Mouse (Mus musculus) embryonic stem cell, embryonic (primary cell): ENCODE measurements around the gene Kctd10.

Experiments
- CTCF ChIA-PET, 4 experiments: fragments of 300-600 bp in 2 of 4; fragments of 350-600 bp in 2 of 4; sonication (Branson Sonifier 250); formaldehyde crosslinking; loops; one replicate each; lab custom pipeline; 2022; ENCODE audit warnings: inconsistent platforms in 2 of 4; lab: Charles Lee
- POLR2A ChIA-PET, 4 experiments: fragments of 300-600 bp in 2 of 4; fragments of 350-600 bp in 2 of 4; sonication (Branson Sonifier 250); formaldehyde crosslinking; loops; one replicate each; lab custom pipeline; 2022; ENCODE audit warnings: antibody characterized with exemption in 4 of 4, inconsistent platforms in 1 of 4; lab: Charles Lee

Gene Kctd10

DNA sequence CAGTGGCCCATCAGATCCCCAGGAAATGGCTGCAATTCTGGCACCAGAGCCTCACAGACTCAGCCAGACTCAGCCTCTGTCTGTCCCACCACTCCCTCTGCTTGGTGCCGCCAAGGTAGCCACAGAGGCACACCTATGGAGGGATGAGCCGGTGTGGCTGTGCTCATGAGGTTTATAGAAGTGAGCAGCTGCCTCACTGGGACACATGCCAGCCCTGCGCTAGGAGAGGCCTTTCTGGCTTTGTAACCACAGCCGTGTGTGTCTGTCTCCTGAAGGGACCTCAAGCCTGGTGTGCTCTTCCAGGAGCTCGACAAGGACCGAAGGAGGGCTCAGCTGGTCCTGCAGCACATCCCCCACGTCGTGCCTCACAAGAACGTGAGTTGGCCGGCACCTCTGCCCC, 27.0 kb upstream of the Kctd10 start:
- ChIA-PET POLR2A (interaction anchor here (0.6 to 1.7 kb wide), 6 partner anchors 10 to 172 kb away, joined by 3 to 7 read pairs (median 3); no protein-coding TSS in a partner anchor), CTCF (interaction anchor here in 1 of 4 experiments (0.6 to 1.0 kb wide), 3 partner anchors 24 to 135 kb away, joined by 3 read pairs; no protein-coding TSS in a partner anchor)

DNA sequence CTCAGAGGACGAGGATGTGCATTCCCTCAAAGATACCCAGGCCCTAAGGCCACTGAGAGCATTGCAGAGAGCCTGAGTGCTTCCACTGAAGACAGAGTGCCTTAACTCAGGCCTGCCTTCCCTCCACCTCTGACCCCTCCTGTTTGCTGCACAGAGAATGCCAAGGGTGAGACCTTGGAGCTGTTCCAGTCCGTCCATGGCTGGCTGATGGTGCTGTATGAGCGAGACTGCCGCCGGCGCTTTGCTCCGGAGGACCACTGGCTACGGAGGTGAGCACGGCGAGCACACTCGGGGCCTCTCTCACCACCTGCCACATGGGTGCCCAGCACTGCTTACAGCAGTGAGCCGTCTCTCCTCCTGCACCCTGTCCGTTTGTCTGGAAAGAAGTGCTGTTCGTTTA, 26.3 kb upstream of the Kctd10 start:
- ChIA-PET POLR2A (interaction anchor here in 1 of 4 experiments (0.8 to 1.6 kb wide), 4 partner anchors 11 to 77 kb away, joined by 3 to 7 read pairs (median 3); partner anchors contain the start of genes Mmab and Mvk), CTCF (interaction anchor here in 3 of 4 experiments (0.5 to 1.3 kb wide), 7 partner anchors 23 to 476 kb away, joined by 3 to 5 read pairs (median 3); no protein-coding TSS in a partner anchor)

DNA sequence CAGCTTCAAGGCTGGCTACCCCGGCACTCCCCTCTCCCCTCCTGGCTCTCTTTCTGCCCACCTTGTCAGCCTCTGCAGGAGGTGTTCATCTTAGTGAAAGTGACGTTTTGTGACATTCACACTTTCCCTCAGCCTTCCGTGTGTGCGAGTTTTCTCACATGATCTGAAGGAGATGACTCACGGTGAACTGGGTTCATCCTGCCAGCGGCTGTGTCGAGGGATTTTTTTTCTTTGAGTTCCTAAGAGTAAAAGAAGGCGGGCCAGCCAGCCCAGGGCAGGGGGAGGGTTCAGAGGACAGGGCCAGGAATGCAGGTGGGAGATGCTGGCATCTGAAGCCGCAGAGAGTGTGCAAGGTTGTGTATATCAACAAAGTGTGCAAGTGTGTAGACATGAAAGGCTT, 12.9 kb upstream of the Kctd10 start:
- CTCF ChIA-PET = interaction anchor here in 2 of 4 experiments (0.5 to 2.3 kb wide), 4 partner anchors 10 to 104 kb away, joined by 3 to 5 read pairs (median 3); partner anchors contain the start of genes Kctd10 (in 1 of the 2), Myo1h (in 1 of the 2) and Ube3b (in 1 of the 2)
- POLR2A ChIA-PET = interaction anchor here in 1 of 4 experiments (0.5 to 1.2 kb wide), 7 partner anchors 23 to 510 kb away, joined by 3 to 4 read pairs (median 3); no protein-coding TSS in a partner anchor

DNA sequence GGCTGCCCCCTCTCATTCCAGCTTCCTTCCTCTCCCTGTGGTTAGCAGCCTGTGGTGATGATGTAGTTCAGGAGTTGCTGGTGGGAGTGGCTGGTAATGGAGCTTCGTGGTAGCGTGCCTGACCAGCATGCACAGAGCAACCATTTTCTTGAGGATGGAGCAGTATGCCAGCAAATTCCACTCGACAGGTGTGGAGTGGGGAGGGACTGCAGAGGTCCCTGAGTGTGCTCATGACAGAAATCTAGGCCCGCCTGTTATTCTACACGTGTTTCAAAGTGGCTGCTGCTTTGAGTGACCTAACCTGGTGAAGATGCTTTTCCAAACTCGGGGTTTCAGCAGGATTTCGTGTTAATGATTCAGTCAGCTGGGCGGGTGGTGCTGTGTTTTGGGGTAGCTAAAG, 4.1 kb upstream of the Kctd10 start:
- ChIA-PET CTCF (interaction anchor here in 3 of 4 experiments (0.5 to 3.0 kb wide), 11 partner anchors 10 to 136 kb away, joined by 3 to 16 read pairs (median 4); no protein-coding TSS in a partner anchor), POLR2A (interaction anchor here in 3 of 4 experiments (0.5 to 2.6 kb wide), 3 partner anchors 9 to 39 kb away, joined by 3 to 9 read pairs (median 4); no protein-coding TSS in a partner anchor)

DNA sequence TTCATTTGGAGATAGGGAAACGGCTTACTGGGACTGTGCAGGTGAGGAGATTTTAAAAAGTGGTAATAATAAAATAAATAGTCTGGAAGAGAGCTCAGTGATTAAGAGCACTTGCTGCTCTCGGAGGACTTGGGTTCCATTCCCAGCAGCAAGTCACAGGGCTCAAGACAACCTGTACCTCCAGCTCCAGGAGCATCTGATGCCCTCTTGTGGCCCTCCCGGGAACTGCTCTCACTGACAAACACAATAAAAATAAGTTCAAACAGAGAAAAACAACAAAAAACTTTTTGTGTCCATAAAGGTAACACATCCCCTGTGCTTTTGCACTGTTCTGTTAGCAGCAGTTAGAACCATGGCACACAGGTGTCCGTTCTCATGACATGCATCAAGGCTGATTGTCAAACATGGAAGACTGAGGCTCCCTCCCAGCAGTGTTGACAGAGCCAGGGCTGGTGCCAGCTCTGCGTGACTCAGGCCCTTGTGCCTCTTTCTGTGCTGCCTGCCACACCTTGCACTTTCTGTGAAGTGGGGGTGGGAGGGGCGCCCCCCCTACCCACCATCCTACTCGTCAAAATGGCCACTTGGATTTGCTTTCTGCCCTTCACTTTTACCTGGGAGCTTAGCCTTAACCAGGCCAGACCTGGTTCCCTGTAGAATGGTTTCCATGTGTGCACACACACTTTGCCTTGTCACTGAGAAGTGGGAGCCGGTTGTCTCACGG, 3.0 kb upstream of the Kctd10 start:
- POLR2A ChIA-PET = interaction anchor here in 3 of 4 experiments (0.7 to 2.6 kb wide), 8 partner anchors 8 to 26 kb away, joined by 3 to 9 read pairs (median 4); no protein-coding TSS in a partner anchor
- CTCF ChIA-PET = interaction anchor here (0.6 to 3.0 kb wide), 27 partner anchors 9 to 236 kb away, joined by 3 to 16 read pairs (median 3); partner anchors contain the start of genes Foxn4 (in 1 of the 4) and Mmab (in 1 of the 4)

DNA sequence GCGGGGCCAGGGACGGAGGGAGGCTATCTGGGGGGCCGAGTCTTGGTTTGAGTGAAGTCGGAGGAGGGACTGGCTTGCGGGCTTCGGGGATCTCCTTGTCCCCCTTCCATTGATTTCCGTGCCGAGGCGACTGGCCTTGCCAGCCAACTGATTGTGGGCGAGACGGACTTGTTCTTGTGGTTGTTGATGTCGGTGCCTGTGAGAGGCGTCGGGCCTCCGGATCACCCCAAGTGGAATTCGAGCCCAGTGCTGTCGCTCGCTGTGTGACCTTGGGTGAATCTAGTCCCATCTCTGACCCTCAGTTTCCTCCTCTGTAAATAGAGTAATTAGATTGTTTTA, 674 bp upstream of the Kctd10 start:
- ChIA-PET POLR2A (interaction anchor here in 2 of 4 experiments (0.7 to 1.2 kb wide), 3 partner anchors 9 to 27 kb away, joined by 3 to 5 read pairs (median 3); no protein-coding TSS in a partner anchor), CTCF (interaction anchor here in 1 of 4 experiments (1.4 to 1.6 kb wide), 2 partner anchors 12 to 66 kb away, joined by 3 to 4 read pairs; no protein-coding TSS in a partner anchor)

DNA sequence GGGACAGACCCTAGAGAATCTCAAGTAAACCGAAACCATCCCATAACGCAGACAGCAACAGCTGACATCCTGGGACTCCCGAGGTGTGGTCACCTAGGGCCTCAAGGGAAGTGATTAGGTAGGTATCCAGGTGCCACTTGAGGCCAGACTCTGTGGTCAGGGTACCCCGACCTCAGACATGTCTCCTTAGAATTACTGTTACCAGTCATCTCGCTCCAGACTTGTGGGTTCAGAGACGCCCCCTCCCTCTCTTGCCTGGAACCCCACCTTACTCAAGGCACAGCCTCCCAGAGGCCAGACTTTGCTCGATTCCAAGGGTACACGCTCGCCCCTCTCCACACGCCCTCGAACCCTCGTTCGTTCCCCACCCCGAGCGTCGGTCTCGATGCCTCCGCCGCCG, 545 bp downstream of the Kctd10 start:
- POLR2A ChIA-PET = interaction anchor here (0.6 to 1.1 kb wide), 33 partner anchors 8 to 1479 kb away, joined by 3 to 7 read pairs (median 3); partner anchors contain the start of genes Mmab (in 1 of the 4), Mvk (in 1 of the 4) and Ung (in 1 of the 4)
- CTCF ChIA-PET = interaction anchor here in 3 of 4 experiments (0.6 to 1.4 kb wide), 16 partner anchors 14 to 1925 kb away, joined by 3 to 8 read pairs (median 4); no protein-coding TSS in a partner anchor

DNA sequence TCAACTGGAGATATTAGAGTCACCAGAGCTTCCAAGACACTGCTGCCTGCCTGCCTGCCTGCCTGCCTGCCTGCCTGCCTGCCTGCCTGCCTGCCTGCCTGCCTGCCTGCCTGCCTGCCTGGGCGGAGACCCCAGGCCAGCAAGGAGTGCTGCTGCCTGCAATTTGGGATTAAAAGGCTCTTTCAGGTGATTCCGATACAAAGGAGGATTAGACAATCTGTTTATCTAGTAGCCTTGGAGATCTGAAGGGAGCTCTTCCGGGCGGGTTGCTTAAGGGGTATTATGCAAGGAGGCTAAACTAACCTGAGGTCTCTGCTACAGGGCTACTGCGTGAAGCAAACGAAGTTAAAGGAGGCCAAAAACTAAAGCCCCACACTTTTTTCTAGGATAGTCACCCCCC, 1.4 kb downstream of the Kctd10 start:
- ChIA-PET POLR2A (interaction anchor here (0.6 to 1.5 kb wide), 15 partner anchors 10 to 558 kb away, joined by 3 to 6 read pairs (median 4); no protein-coding TSS in a partner anchor), CTCF (interaction anchor here in 3 of 4 experiments (0.6 to 1.2 kb wide), 7 partner anchors 15 to 1364 kb away, joined by 3 to 5 read pairs (median 4); no protein-coding TSS in a partner anchor)

DNA sequence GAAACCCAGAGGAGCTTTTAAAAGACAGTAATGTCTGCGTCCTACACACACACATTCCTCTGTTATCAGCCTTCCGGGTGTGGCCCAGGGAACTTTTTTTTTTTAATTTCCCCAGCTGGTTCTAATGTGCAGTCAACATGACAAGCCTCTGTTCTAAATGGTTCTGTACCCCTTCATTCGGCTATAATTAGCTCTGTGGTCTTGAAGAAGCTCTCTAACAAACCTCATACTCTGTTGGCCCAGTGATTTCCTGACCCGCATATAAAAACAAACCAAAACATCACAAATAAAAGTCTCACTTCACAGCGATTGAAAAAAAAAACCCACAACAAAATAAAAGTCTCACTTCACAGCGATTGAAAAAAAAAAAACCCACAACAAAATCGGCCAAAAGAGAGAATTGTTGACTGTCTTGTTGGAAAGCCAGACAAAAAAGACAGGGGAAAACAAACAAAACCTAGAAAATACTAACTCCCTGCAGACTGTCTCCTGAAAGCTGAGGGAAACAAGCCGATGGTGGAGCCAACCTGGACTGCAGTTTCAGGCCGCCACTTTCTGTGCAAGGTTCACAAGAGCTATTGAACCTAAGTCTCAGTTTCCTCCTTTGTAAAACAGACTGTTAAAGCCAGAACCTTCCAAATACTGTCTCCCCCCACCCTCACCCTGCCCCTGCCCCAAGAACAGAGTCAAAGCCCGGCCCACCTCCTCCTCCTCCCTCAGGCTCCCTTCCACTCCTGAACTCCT, 2.0 kb downstream of the Kctd10 start:
- ChIA-PET CTCF (interaction anchor here in 2 of 4 experiments (0.6 to 1.1 kb wide), 9 partner anchors 16 to 1365 kb away, joined by 3 to 5 read pairs (median 4); no protein-coding TSS in a partner anchor), POLR2A (interaction anchor here (0.6 to 1.5 kb wide), 20 partner anchors 9 to 902 kb away, joined by 3 to 9 read pairs (median 4); no protein-coding TSS in a partner anchor)

DNA sequence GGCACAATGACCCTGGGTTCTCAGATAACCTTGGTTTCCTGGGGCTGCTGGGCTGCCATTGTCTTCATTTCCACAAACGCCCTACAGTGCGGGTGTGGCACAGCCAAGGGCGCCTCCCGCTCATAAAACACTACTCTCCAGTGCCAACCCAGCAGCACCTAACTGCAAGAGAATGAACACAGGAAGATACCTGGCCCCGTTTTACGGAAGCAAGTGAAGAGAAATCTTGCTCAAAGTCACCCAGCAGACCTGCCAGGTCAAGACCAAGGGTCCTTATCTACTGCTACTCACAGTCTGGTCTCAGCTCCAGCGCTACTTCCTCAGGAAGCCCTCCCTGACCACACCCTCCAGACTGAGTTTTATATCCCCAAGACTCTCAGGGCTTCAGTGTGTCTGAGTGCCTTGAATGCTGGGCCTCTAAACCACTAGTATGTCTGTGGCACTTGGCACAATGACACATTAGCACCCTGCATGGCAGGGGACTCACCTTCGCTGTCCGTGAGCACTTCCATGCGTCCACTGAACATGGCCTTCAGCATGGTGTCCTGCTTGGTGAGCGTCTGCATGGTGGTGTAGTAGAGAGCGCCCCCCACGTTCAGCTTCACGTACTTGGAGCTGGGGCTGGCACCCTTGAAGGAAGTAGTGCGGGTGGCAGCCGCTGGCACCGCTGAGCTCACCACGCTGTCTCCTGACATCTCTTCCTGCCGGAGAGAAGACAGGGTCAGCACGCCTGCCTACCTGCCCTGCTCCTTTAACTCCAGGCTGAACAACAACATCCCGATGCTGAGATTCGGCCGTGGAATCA, 5.7 kb downstream of the Kctd10 start:
- CTCF ChIA-PET = interaction anchor here in 3 of 4 experiments (0.6 to 2.5 kb wide), 7 partner anchors 9 to 226 kb away, joined by 3 to 10 read pairs (median 5); no protein-coding TSS in a partner anchor
- POLR2A ChIA-PET = interaction anchor here in 2 of 4 experiments (0.9 to 1.1 kb wide), 5 partner anchors 10 to 60 kb away, joined by 3 to 4 read pairs (median 3); no protein-coding TSS in a partner anchor

DNA sequence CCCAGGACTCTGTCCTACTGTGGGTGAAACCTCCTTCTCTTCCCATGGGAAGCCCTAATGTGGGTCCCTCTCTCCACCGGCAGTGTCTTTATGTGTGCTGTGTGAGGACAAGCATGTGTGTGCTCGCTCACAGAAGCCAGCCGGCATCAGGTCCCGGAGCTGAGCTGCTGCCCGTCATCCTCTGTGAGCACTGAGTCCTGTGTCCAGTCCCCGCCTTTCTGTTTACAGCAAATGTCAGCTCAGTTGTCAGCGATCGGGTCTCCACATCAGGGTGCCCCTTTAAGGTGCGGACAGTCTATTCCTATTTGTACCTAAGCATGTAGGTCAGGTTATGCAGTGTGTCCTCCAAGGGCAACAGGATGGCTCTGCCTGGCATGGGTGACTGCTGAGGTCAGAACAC, 6.7 kb downstream of the Kctd10 start:
- ChIA-PET POLR2A (no interaction called here), CTCF (interaction anchor here in 2 of 4 experiments (2.4 to 2.5 kb wide), 2 partner anchors 10 kb away, joined by 8 to 10 read pairs; no protein-coding TSS in a partner anchor)

DNA sequence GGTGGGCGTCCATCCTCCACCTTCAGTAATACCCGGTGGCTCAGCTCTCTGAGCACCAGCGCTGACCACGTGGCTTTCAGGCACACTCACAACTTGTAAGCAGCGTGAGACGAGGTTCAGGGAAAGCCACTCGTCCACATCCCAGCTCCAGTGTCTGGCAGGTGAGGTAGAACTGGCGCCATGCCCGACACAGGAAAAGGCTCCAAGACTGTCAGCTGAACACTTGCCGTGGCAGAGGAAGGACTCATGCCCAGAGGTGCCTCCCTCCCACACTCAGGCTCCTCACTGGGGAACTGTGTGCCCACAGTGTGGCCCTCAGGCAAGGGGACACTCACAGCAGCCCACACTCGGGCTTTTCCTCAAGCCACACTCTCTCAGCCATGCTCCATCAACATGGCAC, 7.1 kb downstream of the Kctd10 start:
- POLR2A ChIA-PET = interaction anchor here in 1 of 4 experiments (2.0 kb wide), 1 partner anchor 10 kb away, joined by 9 read pairs; no protein-coding TSS in a partner anchor
- CTCF ChIA-PET = interaction anchor here in 2 of 4 experiments (1.2 to 2.5 kb wide), 2 partner anchors 10 to 49 kb away, joined by 3 to 8 read pairs; no protein-coding TSS in a partner anchor

DNA sequence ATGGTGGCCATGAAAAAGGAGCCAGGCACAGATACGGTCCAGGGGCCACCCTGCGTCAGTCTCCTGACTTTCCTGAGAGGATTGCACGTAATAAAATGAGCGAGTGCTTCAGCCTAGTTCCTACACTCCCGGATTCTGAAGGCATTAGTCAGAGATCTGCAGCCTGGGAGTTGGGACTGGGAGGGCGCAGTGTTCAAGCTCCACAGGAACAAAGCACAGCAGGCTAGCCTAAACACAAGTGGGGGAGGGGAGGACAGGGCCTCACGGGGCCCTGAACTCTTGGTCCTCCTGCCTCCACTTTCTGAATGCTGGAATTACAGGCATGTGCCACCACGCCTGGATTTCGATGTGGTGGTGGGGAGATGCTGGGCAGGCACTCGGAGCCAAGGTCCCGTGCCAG, 7.7 kb downstream of the Kctd10 start:
- ChIA-PET POLR2A (interaction anchor here in 3 of 4 experiments (0.6 to 2.0 kb wide), 7 partner anchors 8 to 328 kb away, joined by 3 to 9 read pairs (median 4); partner anchors contain the start of genes Kctd10 (in 3 of the 3), Ube3b (in 3 of the 3), Mmab (in 1 of the 3) and Mvk (in 1 of the 3)), CTCF (interaction anchor here in 3 of 4 experiments (0.7 to 2.5 kb wide), 4 partner anchors 11 to 232 kb away, joined by 3 to 8 read pairs (median 3); no protein-coding TSS in a partner anchor)

DNA sequence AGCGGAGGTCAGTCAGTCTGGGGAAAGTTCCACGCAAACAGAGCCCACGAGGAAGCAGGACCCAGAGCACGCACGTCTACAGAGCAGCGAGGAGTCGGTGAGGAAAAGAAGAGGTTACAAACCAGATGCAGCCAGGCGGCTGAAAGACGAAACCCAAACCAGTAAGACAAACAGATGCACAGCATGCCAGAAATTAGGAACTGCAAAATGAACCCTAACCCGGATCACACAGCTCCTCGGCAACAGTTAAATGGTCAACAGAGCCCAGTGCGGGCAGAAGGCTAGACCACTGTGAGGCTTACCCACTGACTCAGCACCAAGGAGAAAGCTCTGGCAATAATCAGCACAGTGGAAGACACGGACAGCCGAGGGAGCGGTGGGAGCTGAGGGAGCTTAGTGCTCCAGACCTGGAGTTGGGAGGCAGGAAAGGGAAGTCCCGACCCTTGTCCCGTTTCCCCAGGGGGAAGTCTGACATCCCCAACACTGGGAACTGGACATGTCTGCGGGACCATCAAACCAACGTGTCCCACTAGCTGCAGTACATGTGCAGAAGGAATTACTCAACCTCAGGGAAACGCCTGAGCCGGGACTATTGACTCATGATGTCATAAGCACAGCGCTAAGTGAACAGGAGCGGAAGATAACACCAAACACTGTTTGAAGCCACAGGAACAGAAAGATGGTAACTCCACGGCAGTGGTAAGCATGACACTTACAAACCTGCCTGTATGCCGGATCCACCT, 8.4 kb downstream of the Kctd10 start:
- ChIA-PET POLR2A (interaction anchor here in 3 of 4 experiments (0.6 to 2.0 kb wide), 9 partner anchors 8 to 329 kb away, joined by 3 to 9 read pairs (median 4); partner anchors contain the start of genes Kctd10 (in 3 of the 3), Ube3b (in 3 of the 3), Mmab (in 1 of the 3) and Mvk (in 1 of the 3)), CTCF (interaction anchor here in 2 of 4 experiments (0.6 to 1.2 kb wide), 4 partner anchors 12 to 310 kb away, joined by 3 read pairs; no protein-coding TSS in a partner anchor)

DNA sequence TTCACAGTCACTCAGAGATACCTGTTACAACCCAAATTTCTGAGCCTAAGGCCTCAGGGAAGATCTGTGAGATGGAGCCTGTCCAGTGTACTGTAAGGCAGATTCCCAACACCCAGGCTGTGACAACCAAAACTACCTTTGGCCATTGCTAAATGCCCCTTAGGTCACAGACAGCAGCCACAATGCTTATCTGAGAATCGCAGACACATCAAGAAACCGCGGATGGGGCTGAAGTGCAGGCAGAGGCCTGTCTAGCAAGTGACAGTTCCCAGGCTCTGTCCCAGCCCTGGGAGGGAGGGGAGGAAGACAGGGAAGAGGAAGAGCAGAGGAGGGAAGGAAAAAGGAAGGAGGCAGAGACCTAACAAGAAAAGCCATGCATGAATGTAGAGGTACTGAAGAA, 9.0 kb downstream of the Kctd10 start:
- POLR2A ChIA-PET = interaction anchor here in 3 of 4 experiments (1.0 to 2.0 kb wide), 6 partner anchors 8 to 34 kb away, joined by 3 to 9 read pairs (median 4); partner anchors contain the start of genes Kctd10 (in 2 of the 3) and Ube3b (in 2 of the 3)
- CTCF ChIA-PET = interaction anchor here in 1 of 4 experiments (1.2 kb wide), 1 partner anchor 12 kb away, joined by 3 read pairs; no protein-coding TSS in a partner anchor
